Mouse (Mus musculus) hindbrain, embryonic 11.5 days (tissue): ENCODE measurements at regions not wholly inside any gene's neighbourhood (a gene's known extent, or its start where the extent isn't known, plus 50 kb on each side); places are given as distances from the start of the nearest gene placed in this dataset.

Experiments
- ATAC-seq: fragments of 200-750 bp; cut with Nextera tagmentation; 2 replicates; pipeline ENCODE4 v1.8.0; 2017; ENCODE audit warnings: mild to moderate bottlenecking, moderate TSS enrichment, moderate library complexity; ENCODE audit not compliant: low FRiP score
- DNase-seq: peaks from one replicate; pipeline ENCODE4 v3.0.0-alpha.2; 2015; ENCODE audit warnings: low spot score
- H3K27ac ChIP-seq: fragments of 300-500 bp; sonication (generic); 2 replicates; pipeline ENCODE4 v1.5.1; 2014; ENCODE audit warnings: mild to moderate bottlenecking, low read depth, low read length
- H3K27me3 ChIP-seq: fragments of 300-500 bp; sonication (generic); 2 replicates; pipeline ENCODE4 v1.6.1; 2014; ENCODE audit warnings: mild to moderate bottlenecking, low read length, moderate library complexity, mixed read lengths; ENCODE audit not compliant: control insufficient read depth, insufficient read depth
- H3K36me3 ChIP-seq: fragments of 300-500 bp; sonication (generic); 2 replicates; pipeline ENCODE4 v1.6.1; 2014; ENCODE audit warnings: mild to moderate bottlenecking, low read length, moderate library complexity, mixed read lengths; ENCODE audit not compliant: control insufficient read depth, insufficient read depth
- H3K4me1 ChIP-seq: fragments of 300-500 bp; sonication (generic); replicated peaks from 2 replicates; pipeline ENCODE4 v1.6.1; 2014; ENCODE audit warnings: low read length, mixed read lengths; ENCODE audit not compliant: control insufficient read depth, insufficient read depth
- H3K4me2 ChIP-seq: fragments of 300-500 bp; sonication (generic); replicated peaks from 2 replicates; pipeline ENCODE4 v1.6.1; 2014; ENCODE audit warnings: mild to moderate bottlenecking, low read depth, low read length
- H3K4me3 ChIP-seq: fragments of 300-500 bp; sonication (generic); 2 replicates; pipeline ENCODE4 v1.5.1; 2014; ENCODE audit warnings: low read depth, low read length
- H3K9ac ChIP-seq: fragments of 300-500 bp; sonication (generic); 2 replicates; pipeline ENCODE4 v1.6.1; 2014; ENCODE audit warnings: low read depth, low read length
- H3K9me3 ChIP-seq: fragments of 300-500 bp; sonication (generic); 2 replicates; pipeline ENCODE4 v1.6.1; 2016; ENCODE audit warnings: low read length; ENCODE audit not compliant: control insufficient read depth
- WGBS: fragments of 180-500 bp; shearing (Covaris S2); extraction: QIAGEN DNeasy Blood & Tissue Kit; methylation state at CpG from one replicate; pipeline ENCODE4 v1.1.7; 2014; 5-methylcytosine and 5-hydroxymethylcytosine counted together

- H3K4me3 ChIP-seq: no peak overlapping the region
- no peak overlapping the region for H3K4me2 ChIP-seq
- H3K27ac ChIP-seq: peak overlapping the region; percentile 47; the same call in 1 of the 2 replicates
- 86% methylated on average over 4 of the region's 4 CpGs for WGBS
- no peaks in the 10 kb centered on the region for H3K36me3 ChIP-seq
- 0 out of 2 replicates have a peak, but pooled peaks cover 5% of the 10 kb centered on the region for H3K4me1 ChIP-seq
- ATAC-seq (no peak), DNase-seq (no peak)
- H3K9ac ChIP-seq: no peak overlapping the region
- H3K9me3 ChIP-seq: no peaks in the 10 kb centered on the region
- no peaks in the 10 kb centered on the region for H3K27me3 ChIP-seq
These were observed 55.7 kb upstream of the Atp1a1 start for GRCm38 (mm10) chr3:101660176-101660575.

GRCm38 (mm10) chr3:101657979-101658378 is 53.5 kb upstream of the Atp1a1 start:
- Histone ChIP-seq H3K4me3 (no peak overlapping the region), H3K36me3 (no peaks in the 10 kb centered on the region), H3K27me3 (no peaks in the 10 kb centered on the region), H3K9ac (no peak overlapping the region), H3K4me2 (no peak overlapping the region), H3K4me1 (0 out of 2 replicates have a peak, but pooled peaks cover 5% of the 10 kb centered on the region), H3K27ac (no peak overlapping the region), H3K9me3 (no peaks in the 10 kb centered on the region)
- DNase-seq: no peak
- ATAC-seq: no peak

- no peak for DNase-seq
- Histone ChIP-seq H3K4me1 (no peaks in the 10 kb centered on the region), H3K4me3 (no peak overlapping the region), H3K9ac (no peak overlapping the region), H3K27ac (no peak overlapping the region), H3K36me3 (no peaks in the 10 kb centered on the region), H3K4me2 (no peak overlapping the region), H3K9me3 (no peaks in the 10 kb centered on the region), H3K27me3 (no peaks in the 10 kb centered on the region)
- 87% methylated on average over 4 of the region's 4 CpGs for WGBS
- ATAC-seq: no peak
These were observed 50.2 kb upstream of the Atp1a1 start for GRCm38 (mm10) chr3:101654720-101655119.
